Mouse (Mus musculus): Measurements from ENCODE around the gene Lrfn1. TPM values are rescaled to one million over a fixed set of nuclear protein-coding genes. Genes with fewer than 3 reads are reported as not detected.

The Lrfn1 gene
- polyA plus RNA-seq, 1 experiment from 2014 or later, result 1.1 TPM

GRCm38 (mm10) chr7:28436271-28436904, 15.4 kb upstream of the Lrfn1 start:
- Histone ChIP-seq H3K4me3 (peak overlapping the region; percentile 95), H3K27me3 (no peaks in the 10 kb centered on the region), H3K9me3 (replicated peaks) (no peaks in the 10 kb centered on the region), H3K27ac (peak overlapping the region; percentile 81), H3K4me2 (peak overlapping the region; percentile 85), H3K9ac (peak overlapping the region; percentile 97), H3K36me3 (no peaks in the 10 kb centered on the region), H3K4me1 (replicated peaks) (peaks cover 45% of the 10 kb centered on the region)
- whole genome bisulfite sequencing, result under 1% methylated on average over 47 of the region's 64 CpGs
- peak; percentile 99 for ATAC-seq (replicated peaks; ENCODE audit: insufficient number of reproducible peaks, insufficient read depth, low FRiP score, low read depth)

GRCm38 (mm10) chr7:28436932-28437570, 14.7 kb upstream of the Lrfn1 start, which contains the start of gene Gmfg:
Gmfg (plus strand) TSS chr7:28437447.
- peak; percentile 9; the same call in 1 of the 2 replicates for ATAC-seq (replicated peaks; ENCODE audit: insufficient number of reproducible peaks, insufficient read depth, low FRiP score, low read depth)
- Histone ChIP-seq H3K4me2 (peak within 1 kb of the TSS; percentile 82), H3K9ac (peak within 1 kb of the TSS; percentile 71), H3K9me3 (replicated peaks) (no peaks in the 10 kb centered on the region), H3K4me1 (replicated peaks) (peaks cover 39% of the 10 kb centered on the region), H3K27me3 (no peaks in the 10 kb centered on the region), H3K4me3 (peak within 1 kb of the TSS; percentile 95), H3K36me3 (no peaks in the 10 kb centered on the region), H3K27ac (peak within 1 kb of the TSS; percentile 81)
- WGBS, result 2% methylated on average over 16 of the region's 16 CpGs

- no peaks in the 10 kb centered on the region for H3K9me3 ChIP-seq (replicated peaks)
- no peaks in the 10 kb centered on the region for H3K27me3 ChIP-seq
- ATAC-seq (replicated peaks; ENCODE audit: insufficient number of reproducible peaks, insufficient read depth, low FRiP score, low read depth), result no peak
- no peaks in the 10 kb centered on the region for H3K36me3 ChIP-seq
- no peak overlapping the region for H3K27ac ChIP-seq
- H3K4me3 ChIP-seq, result no peak overlapping the region
- H3K9ac ChIP-seq, result no peak overlapping the region
- H3K4me1 ChIP-seq (replicated peaks), result peaks cover 30% of the 10 kb centered on the region
- H3K4me2 ChIP-seq, result no peak overlapping the region
Observed at GRCm38 (mm10) chr7:28437964-28438363, 13.8 kb upstream of the Lrfn1 start.

GRCm38 (mm10) chr7:28438771-28439170, 13.0 kb upstream of the Lrfn1 start:
- no peak overlapping the region for H3K27ac ChIP-seq
- H3K9me3 ChIP-seq (replicated peaks), result no peaks in the 10 kb centered on the region
- no peaks in the 10 kb centered on the region for H3K27me3 ChIP-seq
- no peak overlapping the region for H3K4me3 ChIP-seq
- H3K9ac ChIP-seq, result no peak overlapping the region
- no peaks in the 10 kb centered on the region for H3K36me3 ChIP-seq
- no peak overlapping the region for H3K4me2 ChIP-seq
- 79% methylated on average over 2 of the region's 2 CpGs for WGBS
- H3K4me1 ChIP-seq (replicated peaks), result peaks cover 22% of the 10 kb centered on the region
- no peak for ATAC-seq (replicated peaks; ENCODE audit: insufficient number of reproducible peaks, insufficient read depth, low FRiP score, low read depth)

GRCm38 (mm10) chr7:28440739-28441138, 11.0 kb upstream of the Lrfn1 start:
- H3K27me3 ChIP-seq, result peaks cover 1% of the 10 kb centered on the region
- H3K27ac ChIP-seq, result peak overlapping the region; percentile 56
- H3K9ac ChIP-seq, result no peak overlapping the region
- H3K9me3 ChIP-seq (replicated peaks), result no peaks in the 10 kb centered on the region
- WGBS, result 31% methylated on average over 2 of the region's 2 CpGs
- no peak overlapping the region for H3K4me2 ChIP-seq
- no peak overlapping the region; the same call in 1 of the 2 replicates for H3K4me3 ChIP-seq
- no peak for ATAC-seq (replicated peaks; ENCODE audit: insufficient number of reproducible peaks, insufficient read depth, low FRiP score, low read depth)
- H3K4me1 ChIP-seq (replicated peaks), result peaks cover 4% of the 10 kb centered on the region
- H3K36me3 ChIP-seq, result no peaks in the 10 kb centered on the region

- no peaks in the 10 kb centered on the region for H3K36me3 ChIP-seq
- no peaks in the 10 kb centered on the region for H3K9me3 ChIP-seq (replicated peaks)
- WGBS, result 82% methylated on average over 14 of the region's 14 CpGs
- H3K4me2 ChIP-seq, result no peak overlapping the region
- no peak overlapping the region for H3K9ac ChIP-seq
- ATAC-seq (replicated peaks; ENCODE audit: insufficient number of reproducible peaks, insufficient read depth, low FRiP score, low read depth), result no peak
- 0 out of 2 replicates have a peak overlapping the region, but pooled peaks have one; percentile 45 for H3K27ac ChIP-seq
- H3K27me3 ChIP-seq, result peaks cover 4% of the 10 kb centered on the region
- no peak overlapping the region; the same call in 1 of the 2 replicates for H3K4me3 ChIP-seq
- H3K4me1 ChIP-seq (replicated peaks), result peaks cover 4% of the 10 kb centered on the region
Observed at GRCm38 (mm10) chr7:28441776-28442485, 9.8 kb upstream of the Lrfn1 start.

- H3K27ac ChIP-seq, result peak overlapping the region; percentile 45; the same call in 1 of the 2 replicates
- H3K9me3 ChIP-seq (replicated peaks), result no peaks in the 10 kb centered on the region
Observed at GRCm38 (mm10) chr7:28442688-28443087, 9.1 kb upstream of the Lrfn1 start.

GRCm38 (mm10) chr7:28444344-28444974, 7.3 kb upstream of the Lrfn1 start:
- Histone ChIP-seq H3K27ac (no peak overlapping the region), H3K27me3 (peaks cover 4% of the 10 kb centered on the region), H3K9ac (no peak overlapping the region), H3K36me3 (no peaks in the 10 kb centered on the region), H3K4me2 (no peak overlapping the region), H3K9me3 (replicated peaks) (no peaks in the 10 kb centered on the region), H3K4me1 (replicated peaks) (0 out of 2 replicates have a peak, but pooled peaks cover 2% of the 10 kb centered on the region), H3K4me3 (no peak overlapping the region)
- ATAC-seq (replicated peaks; ENCODE audit: insufficient number of reproducible peaks, insufficient read depth, low FRiP score, low read depth), result no peak
- 76% methylated on average over 13 of the region's 13 CpGs for WGBS

More at GRCm38 (mm10) chr7:28442688-28443087, 9.1 kb upstream of the Lrfn1 start:
- ATAC-seq (replicated peaks; ENCODE audit: insufficient number of reproducible peaks, insufficient read depth, low FRiP score, low read depth), result no peak
- 31% methylated on average over 4 of the region's 4 CpGs for WGBS
- Histone ChIP-seq H3K36me3 (no peaks in the 10 kb centered on the region), H3K9ac (no peak overlapping the region), H3K4me1 (replicated peaks) (0 out of 2 replicates have a peak, but pooled peaks cover 2% of the 10 kb centered on the region), H3K4me3 (no peak overlapping the region), H3K4me2 (0 out of 2 replicates have a peak overlapping the region, but pooled peaks have one; percentile 2), H3K27me3 (peaks cover 4% of the 10 kb centered on the region)

- ATAC-seq (replicated peaks; ENCODE audit: insufficient number of reproducible peaks, insufficient read depth, low FRiP score, low read depth), result no peak
- 0 out of 2 replicates have a peak, but pooled peaks cover 2% of the 10 kb centered on the region for H3K4me1 ChIP-seq (replicated peaks)
- no peaks in the 10 kb centered on the region for H3K36me3 ChIP-seq
- WGBS, result 9% methylated on average over 12 of the region's 12 CpGs
- H3K27me3 ChIP-seq, result peaks cover 4% of the 10 kb centered on the region
- H3K4me2 ChIP-seq, result no peak overlapping the region
- H3K9ac ChIP-seq, result no peak overlapping the region
- no peaks in the 10 kb centered on the region for H3K9me3 ChIP-seq (replicated peaks)
- H3K4me3 ChIP-seq, result no peak overlapping the region
- no peak overlapping the region for H3K27ac ChIP-seq
Observed at GRCm38 (mm10) chr7:28446446-28446845, 5.3 kb upstream of the Lrfn1 start.

GRCm38 (mm10) chr7:28447101-28447830, 4.5 kb upstream of the Lrfn1 start:
- ATAC-seq (replicated peaks; ENCODE audit: insufficient number of reproducible peaks, insufficient read depth, low FRiP score, low read depth), result no peak
- no peak overlapping the region for H3K4me3 ChIP-seq
- H3K9ac ChIP-seq, result no peak overlapping the region
- no peaks in the 10 kb centered on the region for H3K9me3 ChIP-seq (replicated peaks)
- H3K4me2 ChIP-seq, result no peak overlapping the region
- H3K36me3 ChIP-seq, result no peaks in the 10 kb centered on the region
- no peak overlapping the region for H3K27ac ChIP-seq
- H3K27me3 ChIP-seq, result peaks cover 4% of the 10 kb centered on the region
- 24% methylated on average over 12 of the region's 12 CpGs for WGBS
- 0 out of 2 replicates have a peak, but pooled peaks cover 3% of the 10 kb centered on the region for H3K4me1 ChIP-seq (replicated peaks)
